Mouse (Mus musculus) layer of hippocampus, adult 18-20 months (tissue): ENCODE data around the gene Hace1. TPM values are rescaled to one million over a fixed set of nuclear protein-coding genes. Genes with fewer than 3 reads are reported as not detected.
"Not testable (repeated sequence)": the region's sequence is repeated elsewhere in the genome, so short reads cannot be mapped to it uniquely, and the experiment has no call there.

ENCODE experiments used
- DNase-seq, 2 experiments: peaks; one replicate each; pipeline ENCODE4 v3.0.0; 2022; ENCODE audit warnings: low spot score in 2 of 2
- long read RNA-seq: library from polyadenylated mRNA; stranded (forward); transcript quantifications from one replicate; pipeline ENCODE4 v2.0.0, GENCODE M21; 2021
- total RNA-seq, 2 experiments: library from RNA; stranded (reverse); gene quantifications; 2 replicates each; pipeline ENCODE4 v1.2.3; 2021

The Hace1 gene
- 10 to 100 TPM; 39.0 to 47.5 TPM for total RNA-seq
- long read RNA-seq, transcript Hace1-201 (24 exons, 3,785 nt) = major isoform, 45 of 63 reads
- long read RNA-seq, partial matches to known transcripts = 2 of 63 reads
- long read RNA-seq, other reads (novel, unspliced or antisense) = 16 of 63 reads

DNA sequence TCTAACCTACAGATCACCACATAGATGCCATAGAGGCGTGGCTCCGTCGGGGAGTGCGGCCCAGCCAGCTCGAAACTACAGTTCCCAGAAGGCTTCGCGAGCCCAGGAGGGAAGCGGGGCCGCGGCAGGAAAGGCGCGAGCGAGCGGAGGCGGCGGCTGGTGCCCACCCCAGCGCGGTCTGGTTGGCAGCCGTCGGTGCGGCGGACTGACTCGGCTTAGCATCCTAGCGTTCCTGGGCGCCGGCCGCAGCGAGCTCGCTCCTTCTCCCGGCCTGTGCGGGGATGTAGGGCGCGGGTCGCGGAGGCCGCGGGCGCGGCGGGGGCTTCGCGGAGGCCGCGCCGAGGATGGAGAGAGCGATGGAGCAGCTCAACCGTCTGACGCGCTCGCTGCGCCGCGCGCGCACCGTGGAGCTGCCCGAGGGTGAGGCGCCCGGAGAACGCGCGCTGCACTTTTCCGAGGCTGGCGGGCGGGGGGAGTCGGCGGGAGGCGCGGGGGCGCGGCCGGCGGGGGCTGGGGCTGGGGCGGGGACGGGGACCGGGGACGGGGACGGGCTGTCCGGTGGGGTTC is at the start of gene Hace1:
Gene Hace1, plus strand, starts transcription at position 99 of the 567 bp plus-strand sequence.
- peak; percentile 87 to 91 for DNase-seq

DNA sequence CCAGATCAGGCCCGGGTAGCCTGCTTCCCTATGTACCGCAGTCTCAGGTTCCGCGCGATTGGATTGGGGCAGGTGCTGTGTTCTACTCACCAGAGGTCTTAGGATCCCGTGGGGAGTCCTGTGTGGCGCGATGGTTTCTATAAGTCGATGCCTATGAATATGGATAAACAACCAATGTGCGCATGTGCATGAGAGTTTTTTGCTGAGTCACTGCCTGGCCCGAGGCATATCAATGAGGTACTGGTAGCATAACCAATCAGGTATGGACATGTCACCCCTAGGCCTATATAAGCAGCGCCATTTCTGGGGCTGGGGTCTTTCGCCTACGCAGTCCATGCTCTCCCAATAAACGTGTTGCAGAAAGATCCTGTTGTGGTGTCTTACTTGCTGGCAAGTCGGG is 40.3 kb upstream of the Hace1 start:
- DNase-seq = not testable (repeated sequence)

DNA sequence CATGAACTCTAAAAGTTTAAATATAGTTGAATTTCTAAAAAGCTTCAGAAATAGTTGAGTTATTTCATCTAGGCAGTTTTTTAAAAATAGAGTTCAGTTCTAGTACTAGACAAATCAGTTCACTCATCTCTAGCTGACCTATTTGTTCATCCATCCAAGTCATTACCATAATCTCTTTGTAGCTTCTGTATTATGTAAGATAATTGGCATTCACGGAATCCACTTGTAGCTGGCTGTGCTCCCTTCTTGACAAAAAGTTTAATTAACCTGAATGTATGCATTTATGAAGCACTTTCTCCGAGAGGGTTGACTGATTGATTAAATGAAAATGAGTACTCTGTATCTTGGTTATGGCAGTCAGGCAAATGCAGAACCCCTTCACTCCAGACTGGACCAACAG is 34.9 kb upstream of the Hace1 start:
- no peak for DNase-seq

DNA sequence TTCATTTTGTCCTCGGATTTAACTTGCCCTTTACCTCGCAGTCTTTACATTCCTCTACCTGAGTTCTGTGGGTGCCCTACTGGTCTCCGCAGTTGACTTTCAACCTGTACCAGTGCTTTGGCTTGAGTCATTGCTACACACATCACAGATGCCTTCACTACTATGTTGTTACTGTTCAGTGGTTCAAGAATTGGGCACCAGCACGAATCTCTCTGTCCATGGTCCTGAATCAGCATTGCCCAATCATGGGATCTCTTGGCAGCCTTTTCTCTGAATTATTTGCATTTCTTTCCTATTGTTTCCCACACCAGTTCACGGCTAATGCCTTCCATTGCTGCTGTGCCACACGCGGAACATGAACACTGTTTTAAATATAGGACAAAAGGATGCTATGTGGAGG is 30.8 kb upstream of the Hace1 start:
- DNase-seq = no peak

DNA sequence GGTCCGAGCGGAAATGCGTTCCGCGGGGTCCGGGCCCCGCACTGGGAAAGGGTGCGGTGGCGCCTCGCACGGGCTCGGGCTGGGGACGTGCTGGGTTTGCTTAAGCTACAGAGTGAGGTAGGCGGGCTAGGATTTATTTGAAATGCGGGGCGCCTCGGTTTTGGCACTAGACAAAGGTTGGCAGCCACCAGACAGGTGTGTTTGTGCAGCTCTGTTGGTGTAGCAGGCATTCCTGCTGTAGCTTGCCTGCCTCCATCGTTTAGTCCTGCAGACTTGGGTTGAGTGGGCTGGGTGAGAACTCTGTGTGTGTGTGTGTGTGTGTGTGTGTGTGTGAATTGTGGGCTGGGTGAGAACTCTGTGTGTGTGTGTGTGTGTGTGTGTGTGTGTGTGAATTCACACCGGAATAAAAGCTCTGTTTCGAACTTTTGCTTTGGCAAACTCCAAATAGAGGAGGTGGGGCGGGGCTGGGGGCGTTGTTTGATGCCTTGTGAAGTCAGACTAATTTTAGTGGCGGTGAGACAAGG is 731 bp downstream of the Hace1 start:
- peak; percentile 32 to 61 for DNase-seq

DNA sequence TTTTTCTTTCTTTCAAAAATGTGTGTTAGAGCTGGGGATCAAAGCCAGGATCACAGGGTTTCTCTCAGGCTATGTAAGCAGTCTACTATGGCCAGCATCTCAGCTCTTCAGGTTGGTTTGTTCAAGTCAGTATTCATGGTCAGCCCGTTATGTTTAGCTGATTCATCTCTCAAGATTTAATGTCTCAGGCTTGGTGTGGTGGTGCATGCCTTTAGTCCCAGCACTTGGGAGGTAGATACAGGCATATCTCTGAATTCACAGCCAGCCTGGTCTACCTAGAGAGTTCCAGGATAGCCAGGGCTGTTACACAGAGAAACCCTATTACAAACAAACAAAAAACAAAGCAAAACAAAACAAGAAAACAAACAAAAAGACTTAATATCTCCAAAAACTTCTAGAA is 5.7 kb downstream of the Hace1 start:
- DNase-seq = no peak

DNA sequence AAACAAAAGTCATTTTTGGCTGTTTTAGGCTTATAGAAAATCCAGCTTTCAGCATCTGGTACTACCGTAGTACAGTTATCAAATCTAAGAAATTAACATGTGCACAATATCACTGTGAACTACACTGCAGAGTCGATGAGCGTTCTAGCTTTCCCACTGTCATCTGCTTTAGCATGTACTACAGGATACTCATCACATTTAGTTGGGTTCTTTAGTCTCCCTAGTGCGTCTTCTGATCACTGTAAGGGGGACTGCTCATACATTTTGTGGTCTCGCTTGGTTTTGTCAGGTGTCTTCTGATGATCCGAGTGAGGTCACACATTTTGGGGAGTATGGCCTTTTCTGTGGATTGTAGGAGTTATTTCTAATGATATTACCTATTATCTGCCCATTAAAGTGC is 6.2 kb downstream of the Hace1 start:
- no peak for DNase-seq

DNA sequence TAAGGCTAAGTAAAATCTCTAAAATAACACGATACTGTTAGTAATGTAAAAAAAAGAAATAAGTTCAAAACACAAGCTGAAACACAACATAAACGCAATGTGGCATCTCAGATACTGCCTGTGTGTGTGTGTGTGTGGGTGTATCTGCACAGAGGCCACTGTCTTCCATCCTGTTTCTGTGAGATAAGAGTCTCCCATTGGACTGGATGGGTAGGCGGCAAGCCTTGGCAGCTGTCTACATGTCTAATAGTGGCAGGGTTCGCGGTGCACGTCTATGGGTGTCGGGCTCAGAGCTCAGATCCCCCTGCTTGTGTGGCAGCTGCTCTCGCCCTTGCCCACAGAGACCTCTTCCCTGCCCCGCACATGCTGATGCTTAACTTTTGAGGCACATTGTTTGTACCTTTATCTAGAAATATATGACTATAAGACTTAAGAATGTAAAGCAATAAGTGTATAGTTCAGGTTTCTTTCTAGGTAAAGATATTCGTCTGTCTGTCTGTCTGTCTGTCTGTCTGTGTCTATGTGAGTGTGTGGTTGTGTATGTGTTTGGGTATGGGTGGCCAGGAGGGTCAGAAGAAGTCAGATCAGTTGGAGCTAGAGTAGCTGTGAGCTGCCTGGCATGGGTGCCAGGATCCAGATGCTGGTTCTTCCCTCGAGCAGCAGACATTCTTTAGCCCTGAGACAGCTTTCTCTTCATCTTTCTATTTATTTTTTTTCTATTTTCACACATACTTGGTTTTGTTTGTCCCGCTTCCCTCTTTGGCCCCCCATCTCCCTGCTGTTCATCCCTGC is 6.9 kb downstream of the Hace1 start:
- peak in 1 of 2 experiments; percentile 9 for DNase-seq

DNA sequence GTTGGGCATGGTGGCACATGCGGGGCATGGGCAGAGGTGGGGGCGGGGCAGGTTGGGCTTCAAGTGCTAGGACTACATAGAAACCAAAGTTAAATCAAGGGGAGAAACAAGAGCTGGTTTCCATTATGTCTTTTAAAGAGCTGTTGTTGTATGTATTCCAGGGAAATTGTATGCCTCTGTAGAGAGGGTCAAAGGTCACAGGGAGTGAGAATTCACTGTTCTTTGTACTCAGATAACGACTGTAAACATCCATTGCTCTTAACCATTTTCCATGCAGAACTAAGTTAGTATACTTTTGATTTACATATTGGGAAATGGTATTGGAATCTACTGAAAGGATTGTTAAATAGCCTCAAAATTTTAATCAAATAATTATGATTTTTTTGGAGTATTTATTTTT is 28.2 kb downstream of the Hace1 start:
- no peak for DNase-seq

DNA sequence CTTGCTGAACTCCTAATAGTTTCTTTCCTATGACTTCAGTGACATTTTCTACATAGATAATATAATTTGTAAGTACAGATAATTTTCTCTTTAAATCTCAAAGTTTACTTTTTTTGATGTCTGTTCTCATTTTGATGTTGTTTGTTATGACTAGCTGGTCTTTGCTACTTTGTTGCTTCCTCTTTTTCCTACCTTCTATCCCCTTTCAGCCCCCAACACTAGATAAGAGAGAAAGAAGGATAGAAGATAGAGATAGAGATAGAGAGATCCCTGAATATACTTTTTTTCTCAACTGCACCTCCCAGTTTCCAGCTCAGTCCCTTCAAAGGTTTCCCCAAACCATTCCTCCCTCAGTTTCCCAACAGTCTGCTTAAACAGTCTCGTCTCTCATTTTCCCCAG is 33.1 kb downstream of the Hace1 start:
- DNase-seq = no peak

DNA sequence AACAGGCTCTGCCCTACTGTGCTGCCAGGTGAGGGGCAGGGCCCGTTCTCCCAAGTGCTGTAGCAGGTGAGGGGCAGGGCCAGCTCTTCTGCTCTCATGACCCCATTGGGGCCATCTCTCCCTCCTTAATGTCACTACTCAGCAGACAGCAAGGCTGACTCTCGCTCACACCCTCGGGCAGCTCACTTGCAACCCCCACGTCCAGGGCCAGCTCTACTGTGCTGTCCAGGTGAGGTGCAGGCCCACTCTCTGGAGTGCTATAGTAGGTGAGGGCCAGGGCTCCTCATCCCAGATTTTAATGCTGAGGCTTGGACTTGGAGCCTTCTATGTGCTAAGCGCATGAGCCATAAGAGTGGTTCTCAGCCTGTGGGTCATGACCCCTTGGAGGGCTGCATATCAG is 38.4 kb downstream of the Hace1 start:
- DNase-seq = no peak

DNA sequence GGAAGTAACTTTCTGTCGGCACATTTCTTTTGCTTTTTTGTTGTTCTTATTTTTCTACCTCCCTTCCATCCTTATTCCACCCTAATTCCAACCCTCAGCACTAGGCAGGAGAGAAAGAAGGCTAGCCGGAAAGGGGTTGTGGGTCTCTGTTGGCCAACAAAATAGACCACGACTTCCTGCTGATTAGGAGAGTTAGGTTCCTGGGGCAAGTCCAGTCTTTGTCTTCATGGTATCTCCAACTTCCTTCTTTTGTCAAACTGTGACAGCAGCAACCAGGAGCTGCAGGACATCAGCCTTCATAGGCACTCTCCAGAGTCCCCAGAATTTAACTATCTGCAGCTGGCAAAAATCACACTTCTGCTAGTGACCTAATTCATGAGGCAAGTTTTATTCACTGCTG is 41.4 kb downstream of the Hace1 start:
- DNase-seq = no peak

DNA sequence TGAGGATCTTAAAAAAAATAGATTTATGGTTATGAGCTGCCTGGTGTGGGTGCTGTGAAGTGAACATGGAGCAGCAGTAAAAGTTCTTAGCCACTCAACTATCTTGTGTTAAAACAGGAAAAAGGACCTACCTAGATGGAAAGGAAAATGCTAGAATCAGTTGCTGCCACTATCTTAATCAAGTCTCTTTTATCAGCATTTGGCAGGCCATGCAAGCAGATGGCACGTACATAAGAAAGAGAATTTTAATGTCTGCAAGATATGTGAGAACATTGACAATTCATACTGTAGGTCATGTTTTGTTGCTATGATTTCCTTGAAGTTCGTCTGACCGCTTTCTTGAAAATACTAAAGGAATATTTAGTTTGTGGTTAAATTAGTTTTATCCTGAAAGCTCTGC is 54.4 kb downstream of the Hace1 start:
- DNase-seq = no peak

DNA sequence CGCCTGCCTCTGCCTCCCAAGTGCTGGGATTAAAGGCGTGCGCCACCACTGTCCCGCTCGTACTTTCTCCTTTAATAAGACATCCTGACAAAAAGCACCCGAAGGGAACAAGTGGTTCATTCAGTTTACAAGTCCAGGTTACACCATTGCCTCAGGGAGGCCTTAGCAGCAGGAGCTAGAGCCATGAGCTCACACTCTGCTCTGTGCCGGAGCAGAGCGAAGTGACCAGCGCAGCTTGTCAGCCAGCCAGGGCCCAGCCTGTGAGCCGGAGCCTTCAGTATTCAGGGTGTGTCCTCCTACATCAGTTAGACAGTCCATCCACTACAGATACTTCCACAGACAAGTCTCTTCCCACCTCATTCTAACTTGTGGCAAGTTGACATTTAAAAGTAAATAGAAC is 55.0 kb downstream of the Hace1 start:
- DNase-seq = no peak

DNA sequence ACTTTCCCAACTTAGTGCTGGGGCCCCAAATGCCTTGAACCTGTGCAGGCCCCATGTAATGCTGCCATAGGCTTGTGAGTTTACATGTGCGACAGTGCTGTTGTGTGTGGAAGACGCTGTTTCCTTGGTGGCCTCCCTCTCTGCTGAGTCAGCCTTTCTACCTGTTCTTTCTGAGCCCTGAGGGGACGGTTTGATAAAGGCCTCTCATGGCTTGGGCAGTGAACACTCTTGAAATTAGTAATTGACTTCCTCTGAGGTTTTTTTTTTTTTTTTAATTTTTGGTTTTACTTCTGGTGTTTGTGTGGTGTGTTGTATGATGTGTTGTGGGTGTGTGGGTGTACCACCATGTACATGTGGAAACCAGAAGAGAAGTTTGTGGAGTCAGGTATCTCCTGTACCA is 57.6 kb downstream of the Hace1 start:
- no peak for DNase-seq

DNA sequence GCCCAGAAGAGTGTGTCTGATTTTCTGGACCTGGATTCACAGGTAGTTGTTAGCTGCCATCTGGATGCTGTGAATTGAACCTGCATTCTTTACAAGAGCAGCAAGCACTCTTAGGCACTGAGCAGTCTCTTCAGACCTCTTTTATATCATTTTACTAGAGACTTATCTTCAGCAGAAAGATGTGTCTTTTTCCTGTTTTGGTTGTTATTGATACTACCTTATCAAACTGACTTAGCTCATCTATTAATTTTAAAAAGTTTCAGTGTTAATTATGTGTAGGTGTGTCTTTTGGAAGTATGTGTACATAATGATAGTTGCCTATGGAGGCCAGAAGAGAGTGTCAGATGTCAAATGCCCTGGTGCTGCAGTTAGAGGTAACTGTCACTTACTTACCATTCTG is 62.1 kb downstream of the Hace1 start:
- no peak for DNase-seq

DNA sequence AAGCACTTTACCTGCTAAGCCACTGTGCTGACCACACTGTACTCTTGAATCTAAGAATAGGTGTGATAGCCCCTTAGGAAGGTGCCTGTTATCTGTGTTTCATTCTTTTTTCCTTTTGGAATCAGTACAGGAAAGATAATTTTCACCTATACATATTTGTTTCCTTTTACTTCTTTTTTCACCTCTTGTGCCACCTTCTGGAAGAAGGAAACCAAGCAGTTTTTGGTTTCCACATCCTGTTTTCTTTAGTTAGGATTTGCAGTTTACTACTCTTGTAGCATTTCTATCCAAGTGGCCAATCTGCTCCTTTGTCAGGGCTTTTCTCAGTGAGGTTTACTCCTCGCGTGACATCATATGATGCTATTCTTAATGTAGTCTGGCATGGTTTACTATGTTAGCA is 76.4 kb downstream of the Hace1 start:
- DNase-seq = no peak

DNA sequence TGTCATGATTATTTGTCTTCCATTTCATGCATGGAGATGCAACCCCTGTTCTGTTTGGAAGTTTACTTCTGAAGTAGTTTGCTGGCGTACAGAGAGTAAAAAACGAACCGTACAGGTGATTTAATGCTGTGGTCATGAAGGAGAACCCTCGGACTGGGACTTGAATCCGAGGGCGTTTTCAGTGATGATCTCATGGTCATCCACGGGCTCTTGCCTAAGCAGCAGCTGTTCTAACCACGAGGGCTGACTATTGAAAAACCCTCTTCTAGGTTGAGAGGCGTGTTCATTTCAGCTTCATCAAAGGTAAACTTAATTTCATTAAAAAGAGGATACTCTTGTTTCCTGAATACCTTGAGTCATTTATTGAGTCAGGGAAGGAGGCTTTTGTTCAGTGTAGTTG is 84.4 kb downstream of the Hace1 start:
- DNase-seq = no peak

DNA sequence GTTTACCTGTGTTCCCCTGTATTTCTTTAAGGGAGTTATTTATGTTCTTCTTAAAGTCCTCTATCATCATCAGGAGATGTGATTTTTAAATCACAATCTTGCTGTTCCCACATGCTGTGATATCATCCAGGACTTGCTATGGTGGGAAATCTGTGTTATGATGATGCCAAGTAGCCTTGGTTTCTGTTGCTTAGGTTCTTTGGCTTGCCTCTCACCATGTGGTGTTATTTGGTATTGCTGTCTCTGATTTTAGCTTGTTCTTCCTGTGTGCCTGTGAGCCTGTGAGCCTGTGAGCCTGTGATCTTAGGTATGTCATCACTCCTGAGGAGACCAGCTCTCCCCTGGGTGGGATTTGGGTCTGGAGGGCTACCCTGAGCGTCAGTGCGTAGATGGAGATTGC is 90.6 kb downstream of the Hace1 start:
- DNase-seq = peak in 1 of 2 experiments; percentile 43

DNA sequence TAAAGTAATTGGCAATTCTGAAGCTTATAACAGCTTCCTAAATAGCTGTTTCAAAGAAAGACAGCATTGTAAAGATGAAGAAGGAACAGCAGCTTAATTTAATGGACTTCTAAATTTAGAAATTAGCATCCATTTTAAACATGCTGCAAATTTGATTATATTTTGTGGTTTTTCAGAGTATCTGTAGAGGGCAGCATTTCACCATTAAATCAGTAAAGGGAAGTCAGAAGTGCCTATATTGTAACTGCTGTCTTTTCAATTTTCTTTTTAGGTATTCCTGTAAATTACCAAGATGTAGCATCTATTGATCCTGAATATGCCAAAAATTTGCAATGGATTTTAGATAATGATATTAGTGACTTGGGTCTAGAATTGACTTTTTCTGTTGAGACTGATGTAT is 99.2 kb downstream of the Hace1 start:
- DNase-seq = no peak

DNA sequence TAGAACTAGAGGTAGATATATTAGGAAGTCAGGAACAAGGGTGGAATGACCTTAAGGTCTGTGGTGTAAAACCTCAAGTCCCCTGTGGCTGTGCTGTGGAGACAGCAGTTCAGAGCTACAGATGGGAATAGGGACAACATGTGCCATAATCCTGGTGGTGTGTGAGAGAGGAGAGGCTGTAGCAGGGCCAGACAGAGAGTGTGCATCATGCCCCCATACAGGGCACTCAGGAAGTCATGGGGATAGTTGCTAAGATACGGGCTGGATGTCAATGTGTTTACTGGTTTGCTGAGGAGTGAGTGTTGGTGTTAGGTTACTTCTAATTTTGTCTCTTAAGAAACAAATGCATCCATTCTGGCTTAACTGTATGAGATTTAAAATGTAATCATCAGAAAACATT is 108.6 kb downstream of the Hace1 start:
- DNase-seq = no peak

DNA sequence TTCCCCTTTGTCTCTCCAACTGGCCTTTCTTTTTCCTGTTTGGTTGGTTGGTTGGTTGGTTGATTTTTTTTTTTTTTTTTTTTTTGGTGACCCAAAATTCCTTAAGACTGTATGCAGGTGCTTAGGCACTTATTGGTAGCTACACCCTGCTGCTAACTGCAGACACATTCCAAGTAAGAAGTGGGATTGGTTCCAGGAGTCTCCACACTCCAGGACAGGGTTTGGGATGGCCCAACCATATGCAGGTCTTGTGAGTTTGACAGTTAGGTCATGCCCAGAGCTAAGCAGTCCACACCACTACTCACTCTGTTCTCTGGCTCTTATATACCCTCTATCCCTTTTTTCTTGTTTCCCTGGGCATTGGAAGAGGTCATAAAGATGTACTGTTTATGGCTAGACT is 117.3 kb downstream of the Hace1 start:
- DNase-seq = no peak

DNA sequence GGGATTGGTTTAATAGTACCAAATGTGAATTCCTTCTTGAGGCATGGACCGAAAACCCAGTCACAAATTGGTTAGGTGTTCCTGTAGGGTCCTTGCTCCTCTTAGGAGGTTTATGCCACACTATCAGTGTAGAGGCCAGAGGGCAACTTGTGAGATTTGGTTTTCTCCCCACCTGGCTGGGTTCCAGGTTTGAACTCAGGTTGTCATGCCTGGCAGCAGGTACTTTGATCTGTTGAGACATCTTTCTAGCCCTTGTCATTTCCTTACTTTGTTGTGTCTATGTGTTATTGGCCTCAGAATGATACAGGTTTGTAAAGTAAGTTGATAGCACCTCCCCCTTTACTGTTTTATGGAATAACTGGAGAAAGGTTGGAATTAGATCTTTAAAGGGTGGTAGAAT is 117.9 kb downstream of the Hace1 start:
- DNase-seq = no peak
